Mouse (Mus musculus): Measurements from ENCODE around the gene Capn12.

- TF ChIP-seq CTCF (IDR thresholded peaks at IDR 0.05) (no peak), POLR2A (IDR thresholded peaks at IDR 0.05; ENCODE audit: insufficient read depth, low read depth, low read length) (no peak), EP300 (IDR thresholded peaks at IDR 0.05; ENCODE audit: insufficient read depth, low read depth, low read length) (no peak)
Measured at GRCm38 (mm10) chr7:28924802-28925201, 43.6 kb downstream of the Capn12 start.
